Comparison of ENCODE assay signal across 9 mouse cellular contexts in genomic region chr6:118099311-118099802, GRCm38 (mm10). TPM values are rescaled to one million over a fixed set of nuclear protein-coding genes. Genes with fewer than 3 reads are reported as not detected.
DNase-seq lines count a peak whose midpoint lies in the region; ATAC-seq and TF ChIP-seq lines count a peak whose summit lies in the region.
"Had no signal": no experiment of that assay in that cellular context is flagged by ENCODE, and none has a peak within 500 bp of the region (broad histone marks: within the 10 kb centered on the region; RNA-seq: fewer than 3 reads in every experiment).

No protein-coding gene starts in this region.

- H3K9ac ChIP-seq in embryonic facial prominence, embryonic 12.5 days = no peak overlapping the region
- H3K9ac ChIP-seq: liver, embryonic 13.5 days had no signal

- H3K9me3 ChIP-seq in embryonic facial prominence, embryonic 12.5 days = no peaks in the 10 kb centered on the region
- H3K9me3 ChIP-seq: liver, embryonic 13.5 days had no signal

- H3K4me1 ChIP-seq in embryonic facial prominence, embryonic 12.5 days = no peaks in the 10 kb centered on the region
- H3K4me1 ChIP-seq: liver, embryonic 13.5 days had no signal

- ATAC-seq in Patski = peak; percentile 74
- ATAC-seq in embryonic facial prominence, embryonic 12.5 days (ENCODE audit: insufficient number of reproducible peaks, insufficient read depth, low FRiP score, low TSS enrichment) = 0 out of 2 replicates have a peak, but pooled peaks have one; percentile 35

- DNase-seq in left cerebral cortex, postnatal 4 days = peak; percentile 40
- no peak for DNase-seq in left cerebral cortex, postnatal 14 days (ENCODE audit: low spot score in 2 of 2)
- no peak for DNase-seq in Patski (ENCODE audit: low read depth, low spot score)
- peak; percentile 54 to 66 for DNase-seq in lung, adult 18-20 months
- peak; percentile 20 for DNase-seq in yolk sac, embryonic 10.5 days (ENCODE audit: low spot score)
- DNase-seq in right cerebral cortex, postnatal 10 days (ENCODE audit: low spot score in 2 of 2) = no peak
- DNase-seq in spleen, adult 12 weeks (ENCODE audit: low spot score) = no peak
- DNase-seq: liver, embryonic 13.5 days had no signal

- peak; percentile 46 for TF ChIP-seq CTCF in Patski (IDR thresholded peaks at IDR 0.05)

- WGBS in embryonic facial prominence, embryonic 12.5 days = 41% methylated on average over 2 of the region's 2 CpGs

- H3K4me3 ChIP-seq in embryonic facial prominence, embryonic 12.5 days = no peak overlapping the region
- H3K4me3 ChIP-seq: liver, embryonic 13.5 days had no signal

- POLR2A ChIA-PET in Patski (lab: Charles Lee) = no interaction called here

- H3K36me3 ChIP-seq in embryonic facial prominence, embryonic 12.5 days = no peaks in the 10 kb centered on the region
- H3K36me3 ChIP-seq: liver, embryonic 13.5 days had no signal

- CTCF ChIA-PET in Patski (lab: Charles Lee) = interaction anchor here (0.9 to 1.6 kb wide), 2 partner anchors 14 to 29 kb away, joined by 3 to 5 read pairs; no protein-coding TSS in a partner anchor

- H3K27ac ChIP-seq in embryonic facial prominence, embryonic 12.5 days = no peak overlapping the region
- H3K27ac ChIP-seq: liver, embryonic 13.5 days had no signal

- intact Hi-C loops in left cerebral cortex, postnatal 4 days (cut with DNase I) = loop anchor here (10.0 kb wide), 2 partner anchors 165 to 245 kb away; partner anchors contain the start of gene Fxyd4
- intact Hi-C loops in left cerebral cortex, postnatal 14 days (cut with DNase I) = loop anchor here (5.0 kb wide), 1 partner anchor 167 kb away; no protein-coding TSS in a partner anchor

- H3K4me2 ChIP-seq in embryonic facial prominence, embryonic 12.5 days (replicated peaks) = no peak overlapping the region
- H3K4me2 ChIP-seq: liver, embryonic 13.5 days had no signal

- peaks cover 12% of the 10 kb centered on the region for H3K27me3 ChIP-seq in Patski
- no peaks in the 10 kb centered on the region for H3K27me3 ChIP-seq in embryonic facial prominence, embryonic 12.5 days
- H3K27me3 ChIP-seq: liver, embryonic 13.5 days had no signal

- in situ Hi-C loops in Patski (cut with MboI; ENCODE audit: low pct_unique_long_range_greater_than_20kb) = no loop called here

RNA-seq across cellular contexts. Expression of gene Csgalnact2, which starts 39.6 kb away (rescaled TPM):
- 10 to 100 TPM; 13.4 to 14.0 TPM for total RNA-seq in left cerebral cortex, postnatal 4 days (2021)
- 10 to 100 TPM; 11.5 to 12.8 TPM for total RNA-seq in left cerebral cortex, postnatal 14 days (2021)
- polyA plus RNA-seq in Patski (2021) = 11.7 TPM
- polyA plus RNA-seq in embryonic facial prominence, embryonic 12.5 days (2016; fragmentation: Nextera tagmentation; extraction: Ambion mirVana) = 12.0 and 14.2 TPM in 2 replicates

Comparison
In these comparisons a context has a peak if more than half of its experiments do, and no peak if none do; other contexts are left out.
1. DNase-seq: peak in left cerebral cortex, postnatal 4 days (single experiment), lung, adult 18-20 months (2 of 2) and yolk sac, embryonic 10.5 days (single experiment); none in left cerebral cortex, postnatal 14 days (0 of 2), Patski (single experiment), right cerebral cortex, postnatal 10 days (0 of 2) and spleen, adult 12 weeks (single experiment).